Mouse (Mus musculus): ENCODE measurements at regions not wholly inside any gene's neighbourhood (a gene's known extent, or its start where the extent isn't known, plus 50 kb on each side); places are given as distances from the start of the nearest gene placed in this dataset.
A peak's percentile ranks its signal among the peaks of the same experiment; 100 is the strongest.

DNA sequence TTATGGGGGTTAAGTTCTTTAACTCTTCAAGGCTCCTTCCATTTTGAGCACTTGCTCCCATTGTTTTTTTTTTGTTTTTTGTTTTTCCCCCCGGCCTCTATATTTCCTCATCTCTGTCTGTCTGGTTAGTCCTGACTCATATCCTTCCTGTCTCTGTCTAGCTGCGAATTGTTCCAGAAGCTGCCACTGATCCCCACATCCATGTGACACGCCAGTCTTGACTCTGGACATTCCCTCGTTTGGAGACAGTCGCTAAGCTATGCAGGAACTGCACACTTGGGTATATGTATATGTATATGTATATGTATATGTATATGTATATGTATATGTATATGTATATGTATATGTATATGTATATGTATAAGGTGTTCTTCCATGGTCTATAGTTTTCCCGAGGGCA lies 177.4 kb upstream of the Fn1 start:
- no peak for DNase-seq

DNA sequence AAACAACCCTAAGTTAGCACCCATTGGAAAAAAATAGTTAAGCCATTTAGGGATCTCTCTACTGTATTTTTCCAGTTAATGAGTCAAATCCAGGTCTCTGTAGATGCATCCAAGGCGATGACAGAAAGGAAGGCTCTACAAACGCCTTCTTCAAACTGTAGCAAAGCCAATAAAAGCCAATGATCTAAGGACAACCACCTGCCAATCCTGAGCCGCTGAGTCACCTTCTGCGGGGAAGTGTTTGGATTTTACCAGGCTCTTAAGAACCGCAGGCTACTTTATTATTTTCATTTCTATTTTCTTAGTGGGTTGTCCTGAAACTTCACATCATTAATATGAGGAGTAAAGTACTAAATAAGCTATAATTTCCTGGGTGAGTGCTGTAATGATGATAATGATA lies 171.4 kb upstream of the Fn1 start:
- no peak for DNase-seq

DNA sequence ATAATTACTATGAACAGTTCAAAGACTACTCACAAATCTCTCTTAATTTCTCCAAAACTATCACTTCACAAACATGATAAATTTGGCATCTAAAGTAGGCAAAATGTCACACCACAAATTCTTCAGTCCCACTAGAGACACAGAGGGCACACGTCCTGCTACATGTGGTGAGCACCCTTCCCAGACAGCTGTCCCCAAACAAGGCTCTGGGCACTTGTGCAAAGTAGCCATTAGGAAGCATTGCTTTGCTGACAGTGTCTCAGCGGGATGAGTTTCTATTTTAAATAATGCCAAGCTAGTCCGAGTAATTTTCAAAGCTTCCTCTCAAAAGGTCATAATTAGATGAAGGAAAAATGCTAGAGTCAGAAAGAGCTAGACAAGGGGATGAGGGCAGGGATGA lies 169.1 kb upstream of the Fn1 start:
- DNase-seq, result peak; percentile 6

DNA sequence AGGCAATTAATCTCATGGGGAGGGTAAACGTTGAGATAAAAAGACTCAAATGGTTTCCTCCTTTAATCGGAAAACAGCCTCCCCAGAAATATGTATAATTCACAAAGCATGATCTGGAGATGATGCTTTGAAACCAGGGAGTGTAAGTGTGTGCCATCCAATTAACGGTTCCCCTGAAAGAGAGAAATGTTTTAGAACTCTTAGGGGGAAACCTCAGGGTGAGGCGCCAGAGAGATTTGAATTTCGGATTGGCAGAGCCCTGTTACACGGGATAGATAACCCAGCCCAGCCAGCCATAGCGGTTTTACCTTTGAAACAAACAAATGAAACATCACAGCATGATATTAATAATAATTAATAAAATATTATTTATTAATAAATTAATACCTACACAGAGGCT lies 168.1 kb upstream of the Fn1 start:
- no peak for DNase-seq

DNA sequence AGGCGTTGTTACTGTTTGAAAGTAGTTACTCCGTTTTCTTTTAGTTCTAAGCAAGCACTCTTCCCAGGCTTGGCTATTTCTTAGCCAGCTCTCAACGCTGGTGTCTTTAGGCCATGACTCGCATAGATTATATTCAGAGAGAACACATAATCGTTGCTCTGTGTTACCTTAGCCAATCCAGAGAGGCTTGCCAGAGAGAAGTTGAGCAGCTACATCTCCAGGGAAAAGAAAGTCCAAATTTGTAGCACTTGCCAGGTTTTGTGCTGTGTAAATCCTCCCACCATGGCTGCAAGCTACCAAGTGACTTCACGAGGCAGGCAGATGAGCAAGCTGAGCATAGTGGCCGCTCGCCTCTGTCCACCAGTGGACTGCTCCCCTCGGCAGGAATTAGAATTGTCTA lies 163.3 kb upstream of the Fn1 start:
- DNase-seq, result peak; percentile 17

DNA sequence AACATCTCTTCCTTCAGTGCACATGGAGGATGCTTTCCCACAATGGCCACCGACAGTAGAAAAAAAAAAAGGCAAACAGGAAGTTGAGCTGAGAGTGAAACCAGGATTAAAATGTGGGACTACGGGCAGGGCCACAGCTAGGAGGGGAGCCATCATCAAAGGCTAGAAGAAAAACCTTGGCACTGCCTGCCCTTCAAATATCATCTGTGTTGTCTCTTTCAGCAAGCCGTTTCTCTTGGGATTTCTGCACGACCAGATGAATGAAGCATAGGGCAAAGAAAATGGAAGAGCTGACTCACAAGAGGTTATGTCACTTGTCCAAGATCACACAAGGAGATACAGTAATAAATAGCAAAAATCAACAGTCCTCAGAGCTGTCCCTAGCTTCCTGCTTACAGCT lies 161.1 kb upstream of the Fn1 start:
- no peak for DNase-seq

DNA sequence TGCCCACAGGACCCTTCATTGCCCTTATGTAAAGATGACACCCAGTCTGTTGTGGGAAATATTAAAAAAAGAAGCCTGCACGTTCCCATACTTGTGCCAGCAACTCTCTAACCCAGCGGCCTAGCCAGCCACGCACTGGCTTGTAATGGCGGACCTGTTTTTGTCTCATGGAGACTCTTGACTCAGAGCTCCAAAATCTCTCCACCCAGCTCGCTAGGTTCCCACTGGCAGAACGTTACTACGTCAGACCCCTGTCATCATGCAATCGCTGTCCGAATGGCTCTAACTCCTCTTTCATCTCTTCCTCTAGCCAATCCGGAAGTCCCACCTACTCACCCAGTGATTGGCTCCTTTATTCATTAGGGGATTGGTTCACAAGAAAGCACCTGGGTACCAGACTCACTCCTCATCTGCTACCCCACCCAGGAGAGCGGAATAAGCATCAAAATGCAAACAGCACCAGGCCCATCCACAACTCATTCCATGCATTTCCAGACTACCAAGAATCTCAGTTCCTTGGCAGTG lies 159.2 kb upstream of the Fn1 start:
- DNase-seq, result no peak

DNA sequence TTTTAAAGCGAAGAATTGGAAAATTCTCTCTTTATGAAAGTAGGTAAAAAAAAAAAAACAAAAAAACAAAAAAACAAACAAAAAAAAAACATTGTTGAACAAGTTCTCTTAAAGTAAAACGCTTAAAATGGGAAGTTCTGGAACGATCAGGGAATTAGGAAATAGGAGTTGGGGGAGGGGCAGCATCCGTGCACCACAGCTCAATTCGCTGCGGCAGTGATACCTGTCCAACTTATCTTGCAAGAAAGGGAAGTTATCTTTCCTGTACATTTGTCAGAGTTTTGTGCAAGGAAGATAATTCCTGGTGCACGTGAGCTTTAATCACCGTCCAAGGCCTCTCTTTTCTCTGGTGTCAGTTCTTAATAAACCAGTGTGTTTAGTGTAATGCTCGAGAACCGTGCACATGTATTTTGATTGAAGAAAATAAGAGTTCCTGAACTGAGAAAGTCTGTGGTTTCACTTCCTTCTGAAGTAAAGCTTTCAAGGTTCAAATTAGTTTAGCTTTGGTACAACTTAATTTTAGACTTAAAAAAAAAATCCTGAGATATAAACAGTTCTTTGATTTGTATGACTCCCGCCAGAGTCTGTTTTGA lies 158.3 kb upstream of the Fn1 start:
- no peak for DNase-seq

DNA sequence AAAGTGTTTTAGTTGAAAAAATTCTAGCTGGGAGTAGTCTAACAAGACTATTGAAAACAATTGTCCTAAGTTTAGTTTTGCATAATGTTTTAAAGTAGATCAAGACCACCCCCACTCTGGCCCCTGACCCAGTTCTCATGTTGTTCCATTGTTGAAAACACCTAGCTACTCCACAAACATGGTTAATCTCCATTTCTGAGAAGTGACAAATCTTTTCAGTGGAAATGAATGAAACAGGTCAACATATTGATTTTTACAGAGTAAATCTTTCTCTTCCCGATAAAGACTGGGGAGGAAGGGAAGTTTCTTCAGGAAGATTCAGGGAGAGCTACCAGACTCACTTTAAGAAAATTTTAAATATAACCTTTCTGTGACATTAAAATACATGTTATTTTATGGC lies 155.0 kb upstream of the Fn1 start:
- no peak for DNase-seq

DNA sequence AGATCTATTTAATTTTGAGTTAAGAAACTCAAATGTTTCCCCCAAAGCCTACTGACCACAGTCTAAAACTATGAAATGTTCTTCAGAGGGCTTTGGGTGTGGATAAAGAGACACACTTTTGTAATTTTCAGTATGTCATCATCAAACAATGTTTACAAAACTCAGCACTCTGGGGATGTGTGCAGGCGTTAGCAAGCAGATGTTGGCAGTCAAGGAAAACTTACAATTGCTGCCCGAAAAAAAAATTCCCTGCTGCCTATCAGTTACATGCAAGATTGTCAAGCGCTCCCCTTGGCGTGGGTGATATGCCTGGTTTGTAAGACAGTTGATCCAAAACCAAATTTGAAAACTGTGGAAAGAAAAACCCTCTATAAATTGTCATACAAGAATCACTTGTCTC lies 154.6 kb upstream of the Fn1 start:
- peak; percentile 29 for DNase-seq

DNA sequence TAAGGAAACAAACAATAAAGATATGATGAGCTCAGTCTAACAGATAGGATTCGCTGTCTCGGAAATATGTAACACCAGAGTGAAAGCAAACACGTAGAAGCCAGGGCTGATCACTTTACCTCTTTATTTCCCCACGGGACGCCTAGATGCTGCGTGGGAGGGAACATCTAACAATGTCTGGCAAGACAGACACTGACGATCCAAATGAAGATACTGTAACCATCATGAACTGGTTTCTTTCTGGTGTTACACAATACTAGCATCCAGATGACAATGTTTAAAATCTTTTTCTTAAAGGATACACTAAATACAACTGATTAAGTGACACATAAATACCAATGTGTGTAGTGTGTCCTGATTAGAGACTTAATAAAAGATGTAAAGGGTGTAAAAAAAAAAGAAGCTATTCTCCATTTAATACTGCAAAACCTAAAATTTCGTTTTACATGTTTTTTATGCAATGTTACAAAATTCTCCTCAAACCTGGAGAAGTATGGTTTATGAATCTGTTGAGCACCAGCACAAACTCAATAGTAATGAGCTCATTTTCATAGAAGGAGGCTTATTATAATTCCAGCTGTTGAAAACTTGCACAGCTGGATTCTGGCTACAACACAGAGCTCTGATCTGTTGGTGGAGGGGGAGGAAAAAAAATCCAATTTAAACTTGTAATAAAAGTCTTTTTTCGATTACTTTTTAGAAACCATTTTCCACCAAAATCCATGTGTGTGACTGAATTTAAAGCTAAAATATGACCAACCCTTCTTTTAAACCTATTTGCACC lies 148.5 kb upstream of the Fn1 start:
- DNase-seq, result no peak

DNA sequence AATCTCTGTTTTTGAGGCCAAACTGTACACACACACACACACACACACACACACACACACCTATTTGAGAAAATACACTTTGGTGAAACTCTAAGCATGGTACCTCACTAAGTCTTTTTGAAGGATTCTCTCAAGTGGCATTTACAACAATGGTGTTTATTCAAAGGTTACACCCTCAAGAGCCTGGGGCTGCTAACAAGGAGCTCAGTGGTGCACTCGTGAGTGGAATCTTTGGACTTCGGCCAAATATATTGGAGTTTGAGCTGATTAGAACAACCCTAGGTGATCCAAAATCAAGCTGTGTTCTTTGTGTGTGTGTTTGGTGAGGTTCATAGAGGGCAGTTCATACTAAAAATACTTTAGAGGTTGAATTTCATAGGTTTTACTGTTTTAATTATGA lies 147.6 kb upstream of the Fn1 start:
- DNase-seq, result no peak

DNA sequence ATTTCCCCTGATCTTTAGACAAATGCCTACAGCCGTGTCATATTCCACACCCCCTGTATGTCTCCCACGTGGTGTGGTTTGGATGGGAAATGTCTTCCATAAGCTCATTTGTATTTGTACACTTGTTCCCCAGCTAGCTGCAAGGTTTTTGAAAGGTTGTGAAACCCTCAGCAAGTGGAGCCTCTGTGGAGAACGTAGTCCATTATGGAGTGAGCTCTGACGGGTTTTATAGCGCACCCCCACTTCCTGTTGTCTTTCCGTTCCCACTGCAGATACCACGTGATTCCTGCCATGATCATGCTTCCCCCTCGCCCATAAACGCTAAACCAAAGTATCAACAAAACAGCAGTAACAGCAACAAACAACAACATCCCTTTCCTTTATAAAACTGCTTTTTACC lies 145.6 kb upstream of the Fn1 start:
- no peak for DNase-seq

DNA sequence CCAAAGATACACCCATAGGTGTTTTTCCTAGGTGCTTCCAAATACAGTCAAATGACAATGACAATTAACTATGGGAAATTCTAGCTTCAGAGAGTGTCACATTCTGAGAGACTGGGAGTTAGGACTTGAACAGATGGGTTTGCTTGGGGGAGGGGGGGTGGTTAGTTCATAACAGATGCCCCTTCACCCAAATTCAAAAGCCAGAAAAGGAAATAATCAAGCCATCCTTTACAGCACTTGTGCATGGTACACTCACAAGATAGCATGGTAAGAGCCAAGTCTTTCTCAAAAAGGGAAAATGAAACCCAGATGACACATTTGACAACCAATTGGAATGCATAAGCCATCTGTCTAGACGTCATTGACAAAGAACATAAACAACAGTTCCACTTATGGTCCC lies 135.4 kb upstream of the Fn1 start:
- no peak for DNase-seq

DNA sequence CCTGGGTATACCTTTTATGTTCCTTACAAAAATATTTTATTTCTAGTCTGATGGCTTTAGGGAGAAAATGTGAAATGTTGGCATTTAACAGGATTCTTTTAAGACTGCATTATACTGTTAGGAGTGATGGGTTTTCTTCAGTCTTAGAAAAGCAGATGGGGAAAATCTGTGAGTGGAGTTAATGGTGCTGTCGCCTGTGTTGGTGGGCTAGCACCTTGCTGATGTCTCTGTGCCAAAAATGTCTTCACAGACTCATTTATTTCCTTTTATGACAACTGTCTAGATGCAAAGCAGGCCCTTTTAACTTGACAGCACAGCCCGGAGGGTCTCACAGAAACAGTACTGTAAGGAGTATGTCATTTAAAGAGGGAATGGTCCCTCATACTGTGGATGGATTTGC lies 131.9 kb upstream of the Fn1 start:
- DNase-seq, result no peak

DNA sequence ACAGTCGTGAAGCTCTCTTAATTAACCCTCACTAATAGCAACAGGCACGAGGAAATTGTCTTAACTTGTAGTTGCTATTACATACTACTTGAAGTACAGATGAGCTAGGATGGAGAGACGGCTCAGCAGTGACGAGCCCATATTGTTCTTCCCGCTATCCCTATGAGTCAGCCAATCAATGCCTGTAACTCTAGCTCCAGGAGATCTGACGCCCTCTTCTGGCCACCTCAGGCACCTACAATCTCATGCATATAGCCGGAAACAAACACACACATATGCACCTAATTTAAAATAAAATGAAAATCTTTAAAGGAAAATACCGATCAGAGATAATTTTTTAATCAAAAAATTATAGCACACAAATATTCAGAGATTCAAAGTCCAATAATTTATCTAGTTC lies 125.3 kb upstream of the Fn1 start:
- DNase-seq, result no peak

DNA sequence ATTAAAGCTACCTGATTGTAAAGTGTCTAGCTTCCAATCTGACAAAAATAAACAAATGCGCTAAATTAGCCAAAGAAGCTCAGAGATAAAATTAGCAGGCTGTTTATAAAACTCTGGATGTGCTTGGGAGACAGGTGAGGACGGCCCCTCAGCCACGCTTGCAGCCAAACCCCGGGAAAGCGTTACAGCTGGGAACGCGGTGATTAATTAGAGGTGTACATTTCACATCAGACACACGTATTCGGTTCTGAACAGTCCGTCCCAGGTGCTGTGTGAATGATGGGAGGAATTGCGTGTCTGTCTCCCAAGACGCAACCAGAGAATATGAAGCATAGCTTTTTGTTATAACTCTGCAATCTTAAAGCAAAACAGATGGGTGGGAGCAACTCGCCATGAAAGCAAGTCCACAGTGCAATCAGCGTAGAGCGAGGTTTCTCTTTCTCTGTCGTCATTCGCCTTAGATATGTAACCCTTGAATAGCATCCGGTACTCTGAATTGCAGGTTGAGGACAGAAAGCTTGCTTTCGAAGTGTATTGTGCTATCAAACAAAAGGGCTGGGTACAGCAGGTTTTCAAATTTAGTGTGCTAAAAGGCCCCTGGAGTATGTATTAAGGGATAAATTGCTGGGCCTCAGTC lies 123.0 kb upstream of the Fn1 start:
- DNase-seq, result no peak

DNA sequence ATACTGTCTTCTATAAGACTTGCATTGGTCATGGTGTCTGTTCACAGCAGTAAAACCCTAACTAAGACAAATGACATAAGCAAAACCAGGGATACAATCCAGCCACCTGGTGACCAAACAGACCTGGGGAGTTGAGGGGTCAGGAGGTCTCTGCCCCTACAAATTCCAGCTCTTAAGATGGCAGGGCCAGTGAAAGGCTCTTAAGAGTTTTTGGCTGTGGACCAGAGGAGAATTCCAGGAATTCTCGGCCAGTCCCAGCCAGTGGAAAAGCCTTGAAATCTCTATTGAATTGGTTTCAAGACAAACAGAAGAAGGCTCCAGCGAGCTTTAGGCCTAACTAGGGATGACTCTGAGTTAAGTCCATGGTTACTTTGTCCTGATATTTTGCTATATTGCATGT lies 119.5 kb upstream of the Fn1 start:
- no peak for DNase-seq

DNA sequence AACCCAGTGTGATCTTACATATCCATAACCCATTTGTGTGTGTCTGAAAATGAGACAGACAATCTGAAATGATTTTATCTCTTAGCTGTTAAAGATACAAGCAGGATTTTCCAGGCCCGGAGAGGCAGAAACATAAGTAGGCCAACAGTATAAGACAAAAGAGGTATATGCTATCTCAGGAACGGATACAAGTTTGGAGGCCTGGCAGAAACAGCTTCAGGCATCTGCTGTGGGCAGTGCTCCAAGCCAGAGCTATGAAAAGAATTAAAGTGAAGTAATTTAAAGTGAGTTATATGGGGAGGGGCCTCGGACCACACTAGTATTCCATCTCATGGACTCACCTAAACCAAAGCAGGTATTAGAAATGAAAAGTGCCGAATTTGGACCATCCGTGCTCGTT lies 118.8 kb upstream of the Fn1 start:
- DNase-seq, result no peak

DNA sequence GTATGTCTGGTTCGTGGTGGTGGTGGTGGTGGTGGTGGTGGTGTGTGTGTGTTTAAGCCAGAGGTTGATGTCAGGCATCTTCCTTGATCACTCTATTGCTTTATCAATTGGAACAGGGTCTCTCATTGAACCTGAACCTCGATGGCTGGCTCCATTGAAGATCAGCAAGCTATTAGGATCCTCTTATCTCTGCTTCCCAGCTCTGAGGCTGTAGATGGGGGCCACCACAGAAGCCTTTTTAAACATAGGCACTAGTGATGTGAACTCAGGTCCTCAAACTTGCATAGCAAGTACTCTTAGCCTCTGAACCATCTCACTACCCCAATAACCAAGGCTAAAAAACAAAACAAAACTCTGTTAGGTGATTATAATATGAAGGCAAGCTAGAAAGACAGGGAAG lies 116.6 kb upstream of the Fn1 start:
- DNase-seq, result no peak

DNA sequence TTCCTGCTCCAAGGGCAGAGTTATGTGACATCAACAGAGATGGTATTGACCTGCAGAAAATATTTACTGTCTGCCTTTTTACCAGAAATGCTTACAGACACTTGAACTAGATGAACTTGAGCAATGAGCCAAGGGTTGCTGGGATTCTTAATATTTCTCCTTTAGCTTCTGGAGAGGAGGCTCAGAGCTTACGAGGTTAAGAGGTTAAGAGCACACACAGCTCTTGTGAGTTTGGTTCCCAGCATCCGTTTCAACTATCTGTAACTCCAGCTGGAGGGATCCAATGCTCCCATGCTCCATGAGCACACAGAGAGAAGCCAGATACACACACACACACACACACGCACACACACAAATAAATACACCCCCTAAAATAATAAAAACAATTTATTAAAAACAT lies 114.7 kb upstream of the Fn1 start:
- no peak for DNase-seq

DNA sequence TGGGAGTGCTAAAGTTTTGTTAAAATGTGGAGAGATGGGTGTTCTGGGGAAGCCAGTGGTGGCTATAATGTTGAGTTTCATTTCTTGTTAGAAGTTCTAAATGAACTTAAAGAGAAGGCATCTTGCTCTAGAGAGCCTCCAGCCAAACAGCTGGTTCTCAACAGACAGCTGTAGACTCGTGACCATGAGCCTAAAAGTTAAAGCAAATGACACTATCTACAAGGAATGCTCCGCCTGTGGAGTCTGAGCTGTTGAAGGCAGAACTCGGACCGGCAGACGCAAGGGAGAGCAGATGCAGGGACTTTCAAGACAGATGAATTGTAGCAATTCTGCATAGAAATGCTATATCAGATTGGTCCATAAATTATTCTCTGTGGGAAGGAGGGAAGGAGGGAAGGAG lies 114.1 kb upstream of the Fn1 start:
- no peak for DNase-seq

DNA sequence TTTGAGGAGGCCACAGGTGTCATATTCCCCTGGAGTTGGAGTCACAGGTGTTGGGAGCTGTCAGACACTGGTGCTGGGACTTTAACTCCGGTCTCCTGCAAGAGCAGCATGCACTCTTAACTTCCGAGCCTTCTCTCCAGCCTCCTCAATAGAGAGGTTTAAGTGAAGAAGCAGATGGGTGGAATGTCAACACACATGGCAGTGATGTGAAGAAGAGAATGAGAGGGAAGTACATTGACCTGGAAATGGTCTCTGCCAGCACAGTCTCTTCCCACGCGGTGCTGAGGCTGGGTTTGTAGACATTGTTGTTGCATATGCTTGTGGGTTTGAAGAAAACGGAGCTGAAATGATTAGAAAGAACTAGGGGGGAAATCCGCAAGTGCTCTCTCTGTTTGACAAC lies 112.0 kb upstream of the Fn1 start:
- no peak for DNase-seq

DNA sequence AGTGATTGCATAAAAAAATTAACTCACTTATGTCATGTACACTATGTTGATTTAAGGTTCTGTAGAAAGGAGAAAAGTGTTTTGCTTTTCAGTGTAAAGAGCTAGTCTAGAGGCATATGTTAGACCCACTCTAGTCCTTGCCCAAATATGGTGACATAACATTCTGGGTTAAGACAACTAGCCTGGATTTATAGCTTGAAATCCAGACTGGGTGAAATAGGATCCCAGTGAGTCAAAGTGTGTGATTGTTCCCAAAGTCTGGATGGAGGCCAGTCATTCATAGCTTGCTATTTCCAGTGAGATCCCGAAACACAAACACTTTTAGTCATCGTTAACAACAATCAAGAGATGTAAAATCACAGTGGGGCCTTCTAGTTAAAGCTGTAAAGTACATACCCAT lies 110.5 kb upstream of the Fn1 start:
- DNase-seq, result peak; percentile 15
